Comparison of ENCODE assay signal across 40 mouse cellular contexts in genomic region chr2:26625419-26625818, GRCm38 (mm10). TPM values are rescaled to one million over a fixed set of nuclear protein-coding genes. Genes with fewer than 3 reads are reported as not detected.
"Had no signal": no experiment of that assay in that cellular context is flagged by ENCODE, and none has a peak within 500 bp of the region (broad histone marks: within the 10 kb centered on the region; RNA-seq: fewer than 3 reads in every experiment).

No protein-coding gene starts in this region.

- H3K36me3 ChIP-seq: heart, embryonic 10.5 days; heart, embryonic 12.5 days; hindbrain, embryonic 13.5 days; hindbrain, embryonic 15.5 days; kidney, embryonic 15.5 days; limb, embryonic 10.5 days; limb, embryonic 12.5 days; liver, embryonic 12.5 days had no signal

- DNase-seq: gastrocnemius, adult 2 months; gastrocnemius, postnatal 10 days; gastrocnemius, postnatal 25 days; heart, adult 18-20 months; heart, postnatal 10 days; heart, postnatal 4 days; kidney, adult 11 months; kidney, adult 2 months; kidney, adult 9 months; kidney, postnatal 14 days; kidney, postnatal 36 days had no signal

- H3K27me3 ChIP-seq: hindbrain, embryonic 13.5 days; hindbrain, embryonic 15.5 days; kidney, embryonic 15.5 days; limb, embryonic 12.5 days had no signal

- H3K9me3 ChIP-seq: heart, embryonic 10.5 days; heart, embryonic 12.5 days; hindbrain, embryonic 13.5 days; hindbrain, embryonic 15.5 days; kidney, embryonic 15.5 days; limb, embryonic 10.5 days; limb, embryonic 12.5 days; liver, embryonic 12.5 days had no signal

- ATAC-seq: hindbrain, postnatal 0 days; intestine, embryonic 16.5 days; liver, embryonic 12.5 days had no signal

- H3K4me3 ChIP-seq: gastrocnemius, adult 2 months; heart, embryonic 10.5 days; heart, embryonic 12.5 days; hindbrain, embryonic 13.5 days; hindbrain, embryonic 15.5 days; kidney, embryonic 15.5 days; left cerebral cortex, adult 2 months; limb, embryonic 10.5 days; limb, embryonic 12.5 days; liver, embryonic 12.5 days had no signal

RNA-seq across cellular contexts. Expression of gene Gm20532, which starts 39.0 kb away (rescaled TPM):
- total RNA-seq: gastrocnemius, adult 2 months; gastrocnemius, postnatal 25 days; gastrocnemius, postnatal 4 days; granulocyte monocyte progenitor cell, adult 5-6 weeks; heart, adult 18-20 months; heart, adult 8-10 months; heart, postnatal 25 days; heart, postnatal 4 days; hindbrain, postnatal 0 days; layer of hippocampus, adult 18-20 months; layer of hippocampus, postnatal 10 days; layer of hippocampus, postnatal 25 days; left cerebral cortex, adult 2 months; left cerebral cortex, postnatal 14 days; left cerebral cortex, postnatal 36 days; liver, adult 2 months had no signal
- polyA plus RNA-seq: frontal cortex, adult 2 months; heart, embryonic 10.5 days; heart, embryonic 14.5 days; heart, embryonic 16.5 days; hindbrain, embryonic 11.5 days; hindbrain, embryonic 13.5 days; hindbrain, embryonic 15.5 days; hindbrain, postnatal 0 days; intestine, embryonic 14.5 days; intestine, embryonic 16.5 days; kidney, adult 2 months; kidney, embryonic 15.5 days; kidney, postnatal 0 days; large intestine, adult 2 months; limb, embryonic 10.5 days; limb, embryonic 14.5 days; liver, adult 2 months; liver, embryonic 12.5 days had no signal

RNA-seq across cellular contexts. Expression of gene Lcn4, which starts 45.7 kb away (rescaled TPM):
- total RNA-seq: gastrocnemius, adult 2 months; gastrocnemius, postnatal 10 days; gastrocnemius, postnatal 25 days; gastrocnemius, postnatal 4 days; granulocyte monocyte progenitor cell, adult 5-6 weeks; heart, adult 18-20 months; heart, adult 8-10 months; heart, postnatal 10 days; heart, postnatal 25 days; heart, postnatal 4 days; hindbrain, postnatal 0 days; layer of hippocampus, adult 18-20 months; layer of hippocampus, postnatal 10 days; layer of hippocampus, postnatal 25 days; left cerebral cortex, adult 2 months; left cerebral cortex, postnatal 14 days; left cerebral cortex, postnatal 36 days; liver, adult 2 months had no signal
- polyA plus RNA-seq: frontal cortex, adult 2 months; heart, embryonic 10.5 days; heart, embryonic 12.5 days; heart, embryonic 14.5 days; heart, embryonic 16.5 days; hindbrain, embryonic 11.5 days; hindbrain, embryonic 13.5 days; hindbrain, embryonic 15.5 days; hindbrain, postnatal 0 days; intestine, embryonic 14.5 days; intestine, embryonic 16.5 days; kidney, embryonic 15.5 days; kidney, postnatal 0 days; limb, embryonic 10.5 days; limb, embryonic 12.5 days; limb, embryonic 14.5 days; liver, adult 2 months; liver, embryonic 12.5 days had no signal
